Mouse (Mus musculus) forelimb bud, embryonic 11.5 days (tissue): Measurements from ENCODE around the gene Adcy9.

ENCODE experiments used
- DNase-seq: peaks from one replicate; pipeline ENCODE4 v3.0.0-alpha.2; 2012; ENCODE audit warnings: low read depth, low spot score

Adcy9 gene

DNA sequence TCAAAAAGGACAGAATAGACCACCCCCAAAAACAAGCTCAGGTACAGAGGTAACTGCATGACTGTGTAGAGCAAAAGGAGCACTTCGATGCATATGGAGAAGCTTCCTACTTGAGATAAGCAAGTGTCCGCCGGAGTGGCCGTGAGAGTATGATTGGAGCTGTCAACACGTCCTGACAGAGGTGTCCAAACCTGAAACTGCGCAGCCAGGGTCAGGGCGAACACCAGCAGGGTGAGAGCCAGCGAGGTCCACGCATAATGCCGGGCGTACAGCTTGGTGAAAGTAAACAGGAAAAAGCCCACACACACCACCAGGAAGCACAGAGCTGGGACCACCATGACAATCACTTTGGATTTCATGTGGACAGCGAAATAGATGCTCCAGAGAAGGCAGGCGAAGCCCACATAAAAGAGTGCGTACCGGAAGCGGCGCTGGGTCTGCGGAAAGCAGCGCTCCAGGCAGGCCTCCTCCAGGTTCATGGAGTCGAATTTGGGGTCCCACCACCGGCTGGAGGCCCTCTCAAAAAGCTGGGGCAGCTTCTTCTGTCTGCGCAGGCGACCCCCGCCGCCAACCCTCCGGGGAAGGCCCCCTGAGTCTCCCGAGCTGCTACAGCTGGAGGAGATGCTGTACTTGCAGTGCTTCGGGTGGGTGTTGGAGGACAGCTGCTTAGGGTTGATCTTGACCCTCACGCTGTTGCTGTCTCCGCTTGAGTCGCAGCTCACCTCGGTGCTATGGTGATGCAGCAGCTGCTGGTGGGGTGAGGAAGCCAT is 1.3 kb downstream of the Adcy9 start:
- DNase-seq: no peak

DNA sequence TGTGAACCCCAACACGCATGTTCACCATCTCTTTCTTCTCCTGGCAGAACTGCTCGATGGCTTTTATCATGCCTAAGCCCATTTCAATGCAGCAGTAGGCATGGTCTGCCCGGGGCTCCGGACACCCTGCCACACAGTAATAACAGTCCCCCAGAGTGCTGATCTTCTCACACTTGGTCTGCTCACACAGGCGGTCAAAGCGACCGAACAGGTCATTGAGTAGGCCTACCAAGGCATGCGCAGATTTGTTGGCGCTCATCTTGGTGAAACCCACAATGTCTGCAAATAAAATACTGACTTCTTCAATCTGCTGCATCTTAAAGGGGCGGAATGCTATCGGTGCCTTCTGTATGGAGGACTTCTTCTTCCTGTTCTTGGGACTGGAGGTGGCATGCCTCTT is 2.2 kb downstream of the Adcy9 start:
- DNase-seq: no peak

DNA sequence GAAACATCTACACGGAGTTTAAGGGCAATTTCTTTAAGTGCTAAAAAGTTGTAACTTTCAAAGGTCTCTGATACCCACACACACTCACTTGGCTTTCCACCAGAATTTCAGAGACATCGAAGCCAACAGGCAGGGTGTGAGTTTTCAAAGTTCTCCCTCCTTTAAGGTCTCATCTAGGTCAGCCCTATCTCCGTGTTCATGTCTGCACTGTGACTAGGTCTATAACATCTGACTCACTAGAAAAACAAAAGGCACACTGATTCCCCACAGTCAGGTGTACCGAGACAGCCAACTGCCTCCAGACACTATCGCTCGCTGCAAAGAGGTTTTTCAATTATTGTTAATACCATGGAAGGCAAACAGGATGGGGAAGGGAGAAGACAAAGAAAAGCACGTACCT is 2.8 kb downstream of the Adcy9 start:
- no peak for DNase-seq

DNA sequence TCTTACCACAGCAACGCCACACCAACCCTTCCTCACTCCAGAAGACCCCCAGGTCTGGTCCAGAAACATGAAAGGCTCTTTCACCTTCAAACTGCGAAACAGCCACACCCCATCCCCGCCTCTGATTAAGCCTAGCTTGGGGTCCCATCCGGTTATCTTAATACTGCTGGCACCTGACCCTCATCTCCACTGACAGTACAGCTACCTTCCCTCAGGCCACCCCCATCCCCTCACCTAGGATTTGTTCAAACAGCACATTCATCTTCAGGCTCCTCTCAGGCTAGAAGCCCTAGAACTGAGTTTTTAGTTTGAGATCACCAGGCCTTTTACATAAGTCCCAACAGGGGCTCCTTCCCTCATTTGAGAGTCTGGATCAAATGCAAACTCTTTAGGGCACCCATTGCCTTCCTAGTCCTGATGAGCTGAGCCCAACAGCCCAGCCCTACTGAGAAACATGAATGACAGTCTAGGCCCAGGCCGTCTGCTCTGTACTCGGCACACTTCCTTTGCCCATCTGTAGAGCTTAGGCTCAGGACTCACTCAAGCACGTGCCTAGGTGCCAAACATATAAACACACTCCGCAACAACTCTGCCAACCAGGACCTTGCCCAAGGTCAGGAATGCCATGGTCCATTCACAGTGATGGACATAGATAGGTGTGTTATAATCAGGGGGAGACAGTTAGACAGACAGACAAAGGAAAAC is 5.3 kb downstream of the Adcy9 start:
- no peak for DNase-seq

DNA sequence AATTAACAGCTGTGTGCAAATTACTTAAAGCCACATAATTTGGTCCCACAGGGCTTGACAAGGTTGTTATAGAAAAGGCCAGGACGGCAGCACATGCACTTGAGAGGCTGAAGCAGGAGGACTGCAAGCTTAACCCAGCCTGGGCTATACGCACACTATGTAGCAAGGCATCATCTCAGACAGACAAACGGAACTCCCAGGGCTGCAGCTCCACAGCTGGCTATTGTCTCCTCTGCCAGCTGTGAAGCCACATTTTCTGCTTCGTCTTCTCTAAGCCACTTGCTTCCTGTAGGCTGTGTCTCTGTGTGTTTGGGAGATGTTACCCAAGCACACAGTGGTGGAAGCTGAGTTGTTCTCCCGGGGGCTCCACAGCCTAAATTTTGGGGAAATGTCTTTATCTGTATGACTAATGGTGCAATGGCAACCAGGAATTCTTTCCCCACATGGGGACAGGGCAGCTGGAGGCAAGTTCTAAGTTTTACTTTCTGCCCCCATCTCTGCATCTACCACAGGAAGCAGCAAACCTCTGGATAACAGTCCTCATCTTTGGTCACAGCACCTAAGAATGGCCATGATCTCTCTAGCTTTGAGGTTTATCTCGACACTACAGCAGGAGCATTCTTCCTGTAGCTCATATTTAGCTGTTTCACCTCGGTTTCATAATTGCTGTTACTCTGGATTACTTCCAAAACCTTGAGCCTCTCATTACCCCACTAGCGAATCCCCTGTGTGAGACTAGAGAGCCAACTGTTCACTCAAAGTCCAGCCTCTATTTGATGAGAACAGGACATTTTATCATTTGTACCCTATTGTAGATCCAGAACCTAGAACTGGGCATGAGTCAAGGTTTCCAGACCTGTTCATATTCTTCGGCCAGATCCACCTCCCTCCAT is 6.1 kb downstream of the Adcy9 start:
- DNase-seq: no peak

DNA sequence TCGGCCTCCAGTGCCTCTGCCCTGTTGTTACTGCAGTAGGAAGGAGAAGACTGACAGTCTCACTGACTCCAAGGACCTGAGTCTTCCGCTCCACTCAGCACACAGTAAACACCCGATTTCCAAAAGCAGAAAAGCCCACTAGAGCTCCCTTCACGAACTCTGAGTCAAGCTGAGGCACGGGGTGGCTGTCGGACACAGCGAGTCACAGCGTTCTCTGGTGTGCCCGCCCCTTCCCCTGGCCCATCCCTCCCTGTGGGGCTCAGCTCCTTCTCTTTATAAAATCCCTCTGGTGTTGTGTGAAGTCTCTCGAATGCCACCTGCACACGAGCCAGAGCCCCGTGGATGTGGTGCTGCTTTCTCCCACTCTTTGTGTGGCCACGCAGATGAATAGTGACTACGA is 7.0 kb downstream of the Adcy9 start:
- DNase-seq: no peak

DNA sequence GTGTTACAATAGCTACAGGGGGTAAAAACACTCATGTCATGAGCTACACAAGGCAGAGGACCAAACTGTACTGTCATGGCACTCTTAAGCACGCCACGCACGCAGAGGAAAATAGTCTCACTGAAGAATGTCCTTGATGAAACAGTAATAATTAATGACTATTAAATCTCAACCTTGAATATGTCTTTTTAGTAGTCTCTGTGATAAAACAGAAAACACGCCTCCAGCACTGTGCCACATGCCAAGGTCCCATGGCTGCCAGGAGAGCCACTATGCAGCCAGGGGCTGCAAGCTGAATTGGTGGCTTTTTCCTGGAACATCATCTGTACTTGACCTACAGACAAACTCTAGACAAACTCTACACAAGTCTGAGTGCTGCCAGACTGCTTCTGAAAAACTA is 8.0 kb downstream of the Adcy9 start:
- DNase-seq: no peak

DNA sequence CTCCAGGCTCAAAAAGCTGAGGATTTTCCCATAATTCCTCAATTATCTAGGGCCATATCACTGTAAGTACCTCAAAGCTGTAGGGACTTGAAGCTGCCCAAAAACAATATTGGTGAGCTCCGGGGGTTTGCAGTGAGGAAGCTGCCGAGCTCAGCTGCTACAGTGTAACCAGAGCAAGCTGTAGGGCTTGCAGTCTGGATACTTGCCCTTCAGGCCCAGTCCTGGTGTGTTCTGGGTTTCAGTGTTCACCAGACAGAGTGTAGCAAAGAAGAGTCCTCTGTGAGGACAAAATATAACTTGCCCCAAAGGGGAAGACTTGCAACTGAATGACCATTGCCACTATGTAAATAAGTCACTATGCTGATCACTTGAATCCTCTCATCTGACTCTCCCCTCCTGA is 9.0 kb downstream of the Adcy9 start:
- DNase-seq: no peak

DNA sequence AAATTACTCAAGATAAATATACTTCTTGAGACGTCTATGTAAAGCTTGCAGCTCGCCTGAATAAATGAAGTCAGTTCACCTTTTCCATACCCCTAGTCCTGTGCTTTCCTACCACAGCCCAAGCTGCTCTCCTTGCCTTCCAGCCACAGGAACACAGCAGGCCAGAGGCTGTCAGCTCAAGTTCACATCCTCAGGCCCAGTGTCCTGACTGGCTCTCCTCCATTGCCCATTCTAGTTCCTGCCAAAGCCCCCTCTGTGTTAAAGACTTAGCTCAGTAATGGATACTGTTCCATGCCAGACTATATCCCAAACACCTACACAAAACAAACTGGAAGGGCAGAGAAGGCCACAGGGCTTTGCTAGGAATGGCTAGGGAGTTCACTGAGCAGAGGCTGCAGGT is 12.8 kb downstream of the Adcy9 start:
- no peak for DNase-seq

DNA sequence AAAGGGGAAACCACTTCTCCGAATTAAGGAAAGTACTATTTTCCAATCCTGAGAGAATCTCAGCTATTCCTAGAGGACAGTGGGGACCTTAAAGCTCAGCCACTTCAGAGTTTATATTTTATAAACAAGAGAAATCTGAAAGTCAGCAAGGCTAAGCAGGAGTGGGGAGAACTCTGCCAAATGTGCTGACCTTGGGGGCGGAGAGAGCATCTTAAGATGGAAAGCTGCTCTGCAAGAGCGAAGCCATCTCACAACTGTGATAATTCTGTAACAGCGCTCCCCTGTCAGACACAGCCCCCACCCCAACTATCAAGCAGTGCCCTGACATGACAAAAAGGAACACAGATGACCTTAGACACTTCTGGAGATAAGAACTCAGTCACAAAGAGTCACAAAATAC is 13.6 kb downstream of the Adcy9 start:
- no peak for DNase-seq

DNA sequence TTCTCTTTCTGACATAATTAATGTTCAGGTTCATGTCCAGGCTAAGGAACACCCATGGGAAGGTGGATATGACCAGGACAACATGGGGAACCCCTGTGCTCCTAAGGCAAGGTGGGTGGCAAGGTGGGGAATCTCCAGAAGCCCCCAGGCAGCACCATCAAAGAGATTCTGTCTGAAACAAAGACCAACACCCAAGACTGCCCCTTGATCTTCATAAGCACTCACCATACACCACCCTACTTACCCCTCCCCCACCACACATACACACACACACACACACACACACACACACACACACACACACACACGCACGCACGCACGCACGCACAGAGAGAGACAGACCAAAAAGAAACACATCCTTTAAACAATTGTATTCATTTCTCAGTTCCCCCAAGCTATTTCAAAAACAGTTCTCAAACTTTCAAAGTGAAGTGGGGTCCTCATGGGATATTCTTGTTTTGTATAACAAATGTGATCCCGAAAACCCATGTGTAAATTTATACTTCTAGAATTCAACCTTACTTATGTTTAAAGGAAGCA is 14.2 kb downstream of the Adcy9 start:
- no peak for DNase-seq

DNA sequence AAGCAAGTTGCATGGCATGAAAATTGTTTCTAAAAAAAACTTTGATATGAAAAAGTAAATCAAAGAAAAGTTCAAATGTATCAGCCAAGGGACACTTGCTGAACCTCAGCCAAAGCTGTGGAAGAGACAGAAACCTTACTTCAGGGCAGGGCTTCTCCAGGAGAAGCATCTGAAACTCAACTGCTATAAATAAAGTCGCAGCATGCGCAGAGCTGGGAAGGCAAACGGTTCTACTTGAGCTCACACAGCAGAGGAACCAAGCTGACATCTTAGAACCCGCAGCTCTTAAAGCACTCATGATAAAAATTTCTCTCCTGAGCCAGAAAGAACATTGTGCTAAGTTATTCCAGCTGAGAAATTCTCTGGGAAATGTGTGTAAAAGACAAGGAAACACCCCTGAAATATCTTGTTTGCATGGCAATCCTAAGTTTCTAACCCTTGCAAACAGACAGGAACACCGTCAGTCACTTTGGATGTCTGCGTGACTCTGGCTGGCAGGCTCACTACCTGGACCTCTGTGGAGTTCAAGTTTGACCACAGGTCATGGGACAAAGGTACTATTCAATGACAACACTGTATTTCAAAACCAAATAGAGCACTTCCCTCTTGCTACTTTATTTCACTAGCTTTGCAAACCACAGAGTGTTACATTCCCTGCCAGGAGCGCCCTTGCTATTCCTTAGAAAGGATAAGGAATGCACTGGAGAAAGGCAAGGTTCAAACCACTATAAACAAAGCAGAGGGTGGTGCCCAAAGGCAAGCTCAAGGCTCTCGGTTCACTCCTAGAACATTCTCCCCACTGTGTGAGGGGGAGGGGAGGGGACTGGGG is 15.2 kb downstream of the Adcy9 start:
- DNase-seq: no peak

DNA sequence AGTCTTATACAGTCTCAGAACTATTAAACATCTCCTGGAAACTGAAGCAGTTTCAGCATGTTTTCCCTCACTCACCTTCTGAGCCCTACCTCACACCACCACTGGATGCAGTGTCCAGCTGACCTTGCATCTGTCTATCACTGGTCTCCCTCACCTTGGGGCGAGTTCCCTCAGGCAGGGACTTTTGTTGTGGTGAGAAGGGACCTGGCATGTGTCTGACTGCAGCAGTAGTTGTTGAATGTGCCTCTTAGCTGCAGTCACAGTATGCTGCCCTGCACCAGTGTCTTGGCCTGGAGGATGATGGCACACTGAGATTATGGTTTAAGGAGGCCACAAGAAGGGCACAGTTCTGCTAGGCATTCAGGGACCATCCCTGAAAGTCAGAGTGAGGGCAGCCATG is 19.2 kb downstream of the Adcy9 start:
- DNase-seq: no peak

DNA sequence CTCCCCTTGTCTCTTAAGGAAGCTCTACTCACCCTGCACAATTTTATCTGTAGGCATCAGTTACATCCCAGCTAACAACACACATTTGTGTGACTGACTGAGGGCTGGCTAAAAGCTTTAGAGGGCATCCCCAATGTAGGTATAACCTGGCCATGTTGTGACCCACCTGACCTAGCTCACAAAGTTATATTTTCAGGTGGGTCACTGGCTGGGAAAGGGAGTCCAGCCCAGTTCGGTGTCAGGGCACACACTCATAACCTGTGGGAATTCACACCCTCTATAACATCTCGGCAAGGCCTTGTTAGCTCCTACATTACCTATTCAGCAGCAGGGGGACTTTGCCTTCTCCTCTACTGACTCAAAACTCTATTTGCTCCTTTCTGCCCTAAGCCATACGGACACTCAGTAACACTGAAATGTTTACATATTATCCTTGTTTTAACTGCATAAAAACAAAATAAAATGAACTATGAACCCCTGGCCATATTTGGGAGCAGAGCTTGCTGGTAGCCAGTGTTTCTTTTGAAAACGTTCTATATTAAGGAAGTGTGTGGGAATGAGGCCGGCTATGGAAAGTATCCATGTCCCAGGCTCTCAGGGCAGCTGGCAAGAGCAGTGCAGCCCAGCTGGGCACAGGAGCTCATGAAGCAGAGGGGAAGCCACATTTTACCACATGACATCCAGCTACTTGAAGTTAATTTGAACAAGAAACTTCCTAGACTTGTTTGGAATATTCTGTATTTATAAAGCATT is 20.7 kb downstream of the Adcy9 start:
- no peak for DNase-seq

DNA sequence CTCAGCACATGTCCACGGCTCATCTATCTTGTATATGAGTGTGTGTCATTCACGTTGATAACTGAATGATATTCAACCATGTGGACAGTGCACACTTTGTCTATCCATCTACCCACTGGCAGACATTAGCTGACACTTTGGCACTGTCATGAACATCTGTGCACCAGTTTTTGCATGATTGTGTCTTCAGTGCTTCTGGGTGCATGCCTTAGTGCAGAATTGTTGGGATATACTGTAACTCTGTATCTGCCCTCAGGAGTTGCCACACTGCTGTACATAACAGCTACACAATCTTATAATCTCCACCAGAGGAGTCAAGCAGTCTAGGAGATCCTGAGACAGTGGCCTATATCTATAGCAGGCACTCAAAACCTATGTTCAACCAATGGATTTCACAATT is 21.5 kb downstream of the Adcy9 start:
- no peak for DNase-seq

DNA sequence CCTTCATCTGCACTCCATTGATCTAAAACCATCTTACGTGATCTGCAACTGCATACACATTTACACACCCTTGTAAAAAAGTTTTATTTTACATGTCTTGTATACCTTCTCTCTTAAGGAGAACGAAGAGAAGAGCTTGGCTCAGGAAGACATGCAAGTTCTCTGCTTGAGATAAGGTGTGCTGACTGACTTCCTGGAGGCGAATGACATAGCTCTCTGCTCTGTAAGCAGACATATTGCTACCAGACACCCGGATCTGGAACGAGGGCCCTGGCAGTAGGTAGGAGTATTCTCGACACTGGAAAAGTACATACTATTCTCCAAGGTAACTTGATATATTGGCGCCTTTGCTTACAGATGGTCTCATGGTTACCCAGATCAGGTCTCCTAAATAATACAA is 22.7 kb downstream of the Adcy9 start:
- DNase-seq: no peak

DNA sequence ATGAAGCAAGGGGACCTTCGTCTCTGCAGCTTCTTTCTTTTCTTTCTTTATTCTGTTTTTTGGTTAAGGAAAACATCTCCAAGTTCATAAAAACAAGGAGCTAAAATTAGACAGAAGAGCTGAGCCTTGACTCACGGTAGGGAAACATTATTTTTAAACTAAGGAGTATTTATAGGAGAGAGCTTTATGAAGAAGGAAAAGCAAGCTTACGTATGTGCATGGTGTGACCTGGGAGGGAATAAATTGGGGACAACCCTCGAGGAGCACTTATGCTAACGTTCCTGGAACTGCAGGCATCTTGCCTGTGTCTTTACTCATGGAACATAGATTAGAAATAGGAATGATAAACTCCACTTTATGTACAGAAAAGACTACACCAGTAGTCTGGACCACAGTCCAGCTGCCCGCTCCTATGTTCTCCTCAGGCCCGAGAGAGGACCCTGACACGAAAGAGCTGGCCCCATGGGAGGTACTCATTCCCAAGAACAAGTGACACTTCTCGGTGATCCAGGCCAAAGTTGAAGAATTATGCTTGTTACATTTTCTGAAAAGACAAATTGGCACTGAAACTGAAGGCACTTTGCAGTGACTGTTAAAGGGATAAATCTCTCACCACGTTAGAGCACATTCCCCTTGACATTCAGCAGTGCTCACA is 24.5 kb downstream of the Adcy9 start:
- no peak for DNase-seq

DNA sequence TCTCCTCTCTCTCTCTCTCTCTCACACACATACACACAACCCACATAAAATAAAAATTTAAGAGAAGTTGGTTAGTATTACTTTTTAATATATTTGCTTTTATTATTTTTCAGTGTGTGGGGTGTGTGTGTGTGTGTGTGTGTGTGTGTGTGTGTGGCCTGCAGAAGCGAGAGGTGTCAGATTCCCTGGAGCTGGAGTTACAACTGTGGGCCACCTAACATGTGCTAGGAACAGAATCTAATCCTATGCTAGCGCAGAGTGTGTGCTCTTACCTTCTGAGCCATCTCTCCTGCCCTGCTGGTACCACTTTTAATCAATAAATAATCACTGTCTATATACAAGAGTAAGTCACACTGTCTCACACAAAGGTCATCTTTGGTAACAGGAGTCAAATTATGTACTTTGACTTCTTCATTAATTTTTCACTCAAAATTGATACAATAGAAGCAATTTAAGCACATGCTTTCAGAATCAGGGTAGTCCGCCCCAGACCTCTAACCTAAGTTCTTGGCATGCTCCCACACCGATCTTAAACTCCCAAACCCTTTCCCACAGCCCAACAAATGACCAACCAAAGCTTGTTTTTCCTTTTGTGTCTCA is 25.2 kb downstream of the Adcy9 start:
- DNase-seq: no peak

DNA sequence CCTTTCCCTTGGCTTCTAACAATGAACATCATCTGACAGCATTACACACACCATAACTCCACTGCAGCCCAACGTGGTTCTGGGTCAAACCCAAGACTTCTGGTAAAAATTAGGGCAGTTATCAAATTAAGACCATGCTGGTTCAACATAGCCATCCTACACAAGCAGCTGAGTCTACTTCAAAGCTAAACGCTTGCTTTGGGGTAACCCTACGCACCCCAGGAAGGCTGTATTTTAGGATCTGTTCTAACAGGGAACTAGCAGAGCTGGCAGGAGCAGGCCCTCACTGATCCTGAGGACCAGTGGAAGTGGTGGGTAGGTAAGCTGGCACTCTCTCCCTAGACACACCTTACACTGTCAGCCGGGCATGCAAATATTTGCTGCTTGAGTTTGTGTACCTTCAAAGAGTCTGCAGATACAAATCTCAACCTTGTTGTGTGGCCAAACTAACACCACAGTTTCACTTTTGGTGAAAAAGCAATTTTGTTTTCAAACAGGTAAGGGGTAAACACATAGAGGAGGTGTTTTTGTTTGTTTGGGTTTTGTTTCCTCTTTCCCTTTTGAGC is 36.7 kb downstream of the Adcy9 start:
- DNase-seq: no peak
